Mouse (Mus musculus) erythroblast, embryonic 14.5 days (primary cell): ENCODE results near the gene Lrrc1.

Source experiments
- GATA1 ChIP-seq: IDR thresholded peaks from 2 replicates; pipeline ENCODE4 v1.6.1; 2012; ENCODE audit warnings: low read length, inconsistent platforms, mixed read lengths
- TAL1 ChIP-seq: IDR thresholded peaks from 3 replicates; pipeline ENCODE4 v1.6.1; 2012; ENCODE audit warnings: low read length, inconsistent platforms, mixed read lengths

DNA sequence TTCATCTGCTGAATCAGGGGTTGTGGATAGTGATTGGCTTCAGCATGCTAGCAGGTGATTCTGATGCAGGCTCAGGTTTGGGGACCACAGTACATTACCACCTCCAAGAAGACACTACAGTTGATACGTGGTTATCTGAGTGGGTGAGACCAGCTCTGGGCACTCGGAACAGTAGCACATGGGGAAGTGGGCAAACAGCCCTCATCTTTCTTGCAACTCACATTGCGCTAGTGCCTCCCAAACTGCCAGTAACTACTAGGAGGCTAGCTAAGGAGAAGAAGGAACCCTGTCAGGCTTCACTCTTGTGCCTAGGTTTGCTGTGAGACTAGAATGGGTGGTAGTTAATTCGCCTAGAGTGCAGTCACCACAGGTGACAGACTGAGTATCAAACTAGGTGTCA lies 119.1 kb downstream of the Lrrc1 start:
- TF ChIP-seq GATA1 (no peak), TAL1 (no peak)
